Mouse (Mus musculus): ENCODE measurements around the gene Pias1.

DNA sequence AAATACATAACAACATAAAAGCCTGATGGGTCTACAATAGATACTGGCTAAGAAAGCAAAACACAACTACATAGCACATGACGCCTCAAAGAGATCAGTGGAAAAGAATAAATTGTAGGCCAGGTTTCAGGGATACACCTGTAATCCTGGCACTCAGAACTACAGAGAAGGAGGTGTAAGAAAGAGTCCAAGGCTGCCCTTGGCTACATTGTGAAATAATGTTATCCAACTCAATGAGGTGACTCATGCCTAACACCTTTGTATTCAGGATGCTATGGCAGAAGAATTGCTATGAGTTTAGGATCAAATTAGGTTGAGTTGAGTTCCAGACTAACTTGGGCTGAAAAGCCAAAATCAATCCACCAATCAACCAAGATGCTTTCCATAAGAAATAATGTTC lies 43.7 kb downstream of the Pias1 start:
- TF ChIP-seq POLR2A (IDR thresholded peaks at IDR 0.05; ENCODE audit: insufficient read length, low read depth) (no peak), E2F4 (IDR thresholded peaks at IDR 0.05; ENCODE audit: insufficient read depth) (no peak), TCF12 (IDR thresholded peaks at IDR 0.05; ENCODE audit: insufficient read depth, poor library complexity, severe bottlenecking) (no peak), CEBPB (IDR thresholded peaks at IDR 0.05; ENCODE audit: insufficient read depth, poor library complexity, severe bottlenecking) (no peak), MAX (IDR thresholded peaks at IDR 0.05; ENCODE audit: low read depth) (no peak), USF1 (IDR thresholded peaks at IDR 0.05; ENCODE audit: low read depth) (no peak), MYOD1 (IDR thresholded peaks at IDR 0.05; ENCODE audit: control insufficient read depth in 1 of 3, insufficient read length in 2 of 3, low read depth in 2 of 3) (no peak), SRF (IDR thresholded peaks at IDR 0.05; ENCODE audit: control insufficient read depth, insufficient read length, low read depth) (no peak), MYOG (IDR thresholded peaks at IDR 0.05; ENCODE audit: control insufficient read depth in 1 of 3, insufficient read depth in 1 of 3, insufficient read length in 2 of 3, low read depth in 2 of 3) (no peak), REST (IDR thresholded peaks at IDR 0.05; ENCODE audit: insufficient read depth, insufficient read length) (no peak), POLR2AphosphoS2 (IDR thresholded peaks at IDR 0.05; ENCODE audit: insufficient read length, low read depth) (no peak), TCF3 (IDR thresholded peaks at IDR 0.05; ENCODE audit: insufficient read length, low read depth) (no peak)
